Mouse (Mus musculus) erythroblast, adult 5-6 weeks (primary cell): Measurements from ENCODE around the gene Lrrc28. TPM values are rescaled to one million over a fixed set of nuclear protein-coding genes. Genes with fewer than 3 reads are reported as not detected.
"Not testable (repeated sequence)": the region's sequence is repeated elsewhere in the genome, so short reads cannot be mapped to it uniquely, and the experiment has no call there.

ENCODE experiments used
- ATAC-seq: replicated peaks from 2 replicates; pipeline ENCODE4 v1.8.0; 2016; ENCODE audit warnings: moderate number of reproducible peaks, mild to moderate bottlenecking, moderate TSS enrichment, inconsistent platforms; ENCODE audit not compliant: poor library complexity, low FRiP score, severe bottlenecking
- total RNA-seq, 2 experiments: library from RNA; stranded (forward) in 1 of 2; stranded (reverse) in 1 of 2; fragments of 150-400 nt in 1 of 2; fragments of 200-764, 138-1000 nt in 1 of 2; gene quantifications; 2 replicates each; pipeline versions ENCODE4 v1.2.3 to v1.2.4; 2015 to 2017; ENCODE audit warnings: low replicate concordance in 2 of 2

Gene Lrrc28
- total RNA-seq, 2 experiments from 2014 or later, result 1.5 to 9.4 TPM

DNA sequence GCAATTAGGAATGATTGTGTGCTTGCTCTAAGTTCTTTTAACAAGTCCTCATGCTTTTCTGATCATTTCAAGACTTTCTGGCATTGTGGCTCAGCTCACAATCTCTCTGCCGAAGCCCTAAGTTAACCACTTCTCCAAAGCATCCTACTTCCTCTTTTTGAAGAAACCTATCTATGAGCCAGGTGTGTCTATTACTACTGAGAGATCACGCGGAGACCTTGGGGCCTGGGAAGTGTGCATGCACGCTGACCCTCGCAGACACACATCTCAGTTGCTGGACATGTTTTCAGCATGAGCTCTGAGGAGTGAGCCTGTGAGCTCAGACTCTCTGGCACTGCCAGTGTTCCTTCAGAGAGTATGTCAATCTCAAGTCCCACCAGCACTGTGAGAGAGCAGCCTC, 98.8 kb downstream of the Lrrc28 start:
- no peak for ATAC-seq

- no peak for ATAC-seq
Measured at GRCm38 (mm10) chr7:67544586-67544985, 100.5 kb downstream of the Lrrc28 start.

- no peak for ATAC-seq
Measured at GRCm38 (mm10) chr7:67543641-67544040, 101.4 kb downstream of the Lrrc28 start.

DNA sequence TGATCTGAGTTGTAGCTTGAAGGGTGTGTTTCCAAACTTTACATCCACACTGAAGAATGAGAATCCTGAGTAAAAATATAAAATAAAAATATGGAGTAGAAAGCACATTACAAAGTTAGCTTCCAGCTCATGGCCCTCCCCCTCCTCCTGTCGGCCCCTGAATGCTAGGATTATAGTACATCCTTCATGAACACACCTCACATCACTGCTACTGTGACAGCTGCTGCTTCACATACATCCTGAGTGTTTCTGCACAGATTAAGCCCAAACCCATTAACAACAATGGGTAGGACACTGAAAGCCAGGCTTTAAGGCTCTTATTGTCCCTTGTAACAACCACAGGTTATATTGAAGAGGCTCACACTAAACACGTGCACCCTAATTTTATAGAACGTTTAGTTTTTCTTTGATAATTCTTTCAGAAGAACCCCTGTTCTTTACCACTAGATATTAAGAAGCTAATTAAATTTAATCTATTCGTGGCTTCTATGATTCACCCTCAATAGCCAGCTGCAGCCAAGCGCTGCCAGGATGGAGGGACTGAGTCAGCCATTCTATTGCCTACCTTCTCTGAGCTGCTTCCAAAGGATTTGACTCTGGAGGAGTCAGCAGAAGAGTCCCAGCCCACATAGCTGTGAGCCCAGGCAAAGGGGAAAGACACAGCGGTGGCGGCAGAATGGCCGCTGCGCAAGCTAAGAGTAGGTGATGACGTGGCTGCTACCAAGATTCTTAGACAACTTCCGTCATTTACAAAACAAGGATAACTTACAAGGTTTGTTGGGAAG, 108.3 kb downstream of the Lrrc28 start:
- ATAC-seq, result no peak

GRCm38 (mm10) chr7:67535941-67536340, 109.1 kb downstream of the Lrrc28 start:
- no peak for ATAC-seq

DNA sequence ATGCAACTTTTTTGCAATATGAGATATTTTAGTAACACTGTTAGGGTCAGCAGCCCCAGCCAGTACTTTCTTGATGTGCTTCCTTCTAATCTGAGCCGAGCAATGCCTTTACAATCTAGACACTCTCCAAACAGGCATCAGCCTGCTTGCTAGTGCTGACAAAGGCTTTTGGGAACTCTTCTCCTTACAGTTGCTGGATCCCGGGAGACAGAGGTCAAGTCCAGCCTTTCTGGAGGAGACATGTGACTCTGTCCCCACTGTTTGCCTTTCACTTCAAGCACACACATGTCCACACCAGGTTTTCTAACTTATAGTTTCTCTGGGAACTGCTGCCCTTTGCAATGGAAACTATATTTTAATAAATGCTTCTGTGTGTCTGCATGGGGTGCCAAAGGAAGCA, 114.1 kb downstream of the Lrrc28 start:
- no peak for ATAC-seq

DNA sequence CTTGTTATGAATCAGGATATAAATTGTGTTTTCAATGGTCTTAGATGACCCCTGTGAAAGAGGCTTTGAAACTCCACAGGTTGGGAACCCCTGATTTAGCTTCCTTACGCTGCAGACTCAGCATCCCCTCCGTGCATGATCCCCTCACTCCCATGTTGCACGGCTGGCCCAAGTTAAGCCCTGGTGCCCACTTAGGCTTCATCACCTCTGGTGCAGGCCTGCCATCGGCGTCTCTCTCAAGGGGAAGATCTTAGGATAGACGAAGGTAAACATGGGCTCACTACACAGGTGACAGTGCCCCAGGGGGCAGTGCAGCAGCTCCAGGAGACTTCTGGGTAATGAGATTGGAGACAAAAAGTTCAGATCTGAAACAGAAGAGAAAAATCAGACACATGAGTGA, 115.7 kb downstream of the Lrrc28 start:
- no peak for ATAC-seq

DNA sequence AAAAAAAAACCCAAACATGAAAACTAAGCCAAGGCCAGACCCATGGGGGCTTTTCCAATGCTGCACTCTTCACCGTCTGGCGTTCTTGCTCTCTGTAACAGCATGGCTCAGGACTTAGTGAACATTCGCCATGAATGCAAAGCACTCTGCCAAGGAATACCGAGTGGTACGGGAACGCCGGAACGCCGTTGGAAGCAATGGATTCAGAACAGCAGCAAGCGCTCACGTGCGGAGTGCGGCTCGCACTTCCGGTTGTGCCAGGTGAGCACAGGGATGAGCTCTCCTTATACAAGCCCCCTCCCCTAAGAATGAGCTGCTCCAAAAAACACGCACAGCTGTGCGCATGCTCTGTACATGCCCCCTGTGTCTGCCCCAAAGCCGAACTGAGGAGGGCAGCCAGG, 116.2 kb downstream of the Lrrc28 start:
- ATAC-seq, result no peak

GRCm38 (mm10) chr7:67528063-67528811, 116.8 kb downstream of the Lrrc28 start:
- no peak for ATAC-seq

DNA sequence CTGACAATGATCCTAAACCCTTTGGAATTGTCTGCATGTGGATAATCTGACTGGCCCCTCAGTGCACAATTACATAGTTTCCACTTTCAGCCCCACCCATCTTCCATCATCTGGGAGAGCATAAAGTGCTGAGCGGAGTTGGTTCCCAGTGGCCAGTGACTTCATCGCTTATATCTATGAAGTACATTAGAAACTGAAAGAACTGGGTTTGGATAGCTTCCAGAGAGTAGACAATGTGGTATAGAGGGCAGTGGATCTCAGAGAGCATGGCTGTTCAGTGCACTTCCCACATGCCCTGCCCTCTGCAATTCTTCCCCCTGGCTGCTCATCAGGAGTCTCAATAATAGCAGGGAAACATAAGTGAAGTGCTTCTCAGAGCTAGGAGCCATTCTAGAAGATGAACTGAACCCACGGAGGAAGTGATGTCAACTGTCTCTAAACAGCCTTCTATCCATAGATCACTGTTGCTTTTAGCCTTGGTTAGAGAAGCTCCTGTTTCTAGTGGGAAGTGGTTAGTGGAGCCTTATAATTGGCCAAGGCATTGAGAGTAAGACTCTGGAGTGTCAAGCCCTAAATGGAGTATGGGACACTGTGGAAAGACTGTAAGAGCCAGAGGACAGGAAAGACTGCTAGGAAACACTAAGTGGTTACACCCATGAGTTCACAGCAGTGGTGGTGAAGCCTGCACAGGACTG, 119.0 kb downstream of the Lrrc28 start:
- no peak for ATAC-seq

- not testable (repeated sequence) for ATAC-seq
Measured at GRCm38 (mm10) chr7:67524069-67524468, 121.0 kb downstream of the Lrrc28 start.

- ATAC-seq, result no peak
Measured at GRCm38 (mm10) chr7:67523400-67523799, 121.7 kb downstream of the Lrrc28 start.

DNA sequence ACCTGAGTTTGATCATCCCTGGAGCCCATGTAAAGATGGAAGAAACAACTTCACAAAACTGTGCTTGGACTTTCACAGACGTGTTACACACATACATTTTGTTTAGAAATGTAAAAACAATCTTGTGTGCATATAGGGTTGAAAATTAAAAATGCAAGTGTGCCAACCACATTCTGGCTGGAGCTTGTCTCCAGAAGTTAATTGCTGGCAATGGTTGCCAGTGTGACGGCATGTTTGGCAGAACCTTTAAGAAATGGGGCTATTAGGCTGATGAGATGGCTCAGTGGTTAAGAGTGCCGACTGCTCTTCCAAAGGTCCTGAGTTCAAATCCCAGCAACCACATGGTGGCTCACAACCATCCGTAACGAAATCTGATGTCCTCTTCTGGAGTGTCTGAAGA, 123.3 kb downstream of the Lrrc28 start:
- not testable (repeated sequence) for ATAC-seq

DNA sequence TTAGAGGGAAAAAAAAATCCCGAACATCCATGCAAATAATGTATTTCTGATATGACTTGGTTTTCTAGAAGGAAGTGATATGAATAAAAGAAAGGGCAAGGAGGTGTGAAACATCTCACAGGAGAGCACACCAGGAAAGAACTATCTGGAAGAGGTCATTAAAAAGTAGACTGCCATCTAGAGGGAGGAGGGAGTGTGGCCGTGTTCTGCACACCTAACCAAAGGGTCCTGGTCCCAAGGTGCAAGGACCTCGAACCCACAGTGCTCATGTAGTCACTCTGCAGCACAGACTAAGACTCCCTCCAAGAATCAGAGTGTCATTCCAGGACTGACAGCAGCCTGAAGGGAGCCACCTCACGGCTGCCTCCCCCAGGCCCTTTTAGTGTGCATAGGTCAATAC, 124.1 kb downstream of the Lrrc28 start:
- ATAC-seq, result no peak

- no peak for ATAC-seq
Measured at GRCm38 (mm10) chr7:67520001-67520400, 125.1 kb downstream of the Lrrc28 start.

DNA sequence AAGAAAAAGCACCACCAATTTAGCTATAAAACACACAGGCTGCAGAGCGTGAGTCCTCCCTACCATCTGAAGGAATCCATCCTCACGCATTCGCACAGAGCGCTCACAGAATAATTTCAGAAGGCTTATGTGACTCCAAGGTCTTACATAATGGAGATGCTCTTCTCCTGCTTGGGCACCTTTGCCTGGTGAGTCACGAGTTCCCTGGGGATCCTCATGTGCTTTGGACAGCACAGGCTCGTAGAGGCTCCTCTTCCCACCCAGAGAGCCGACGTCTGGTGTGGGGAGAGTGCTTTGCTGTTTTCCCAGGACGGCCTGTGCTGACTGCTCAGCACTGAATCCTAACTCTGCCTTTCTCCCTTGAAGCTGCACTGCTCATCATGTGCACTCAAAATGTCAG, 129.4 kb downstream of the Lrrc28 start:
- no peak for ATAC-seq

GRCm38 (mm10) chr7:67514893-67515292, 130.2 kb downstream of the Lrrc28 start:
- no peak for ATAC-seq

DNA sequence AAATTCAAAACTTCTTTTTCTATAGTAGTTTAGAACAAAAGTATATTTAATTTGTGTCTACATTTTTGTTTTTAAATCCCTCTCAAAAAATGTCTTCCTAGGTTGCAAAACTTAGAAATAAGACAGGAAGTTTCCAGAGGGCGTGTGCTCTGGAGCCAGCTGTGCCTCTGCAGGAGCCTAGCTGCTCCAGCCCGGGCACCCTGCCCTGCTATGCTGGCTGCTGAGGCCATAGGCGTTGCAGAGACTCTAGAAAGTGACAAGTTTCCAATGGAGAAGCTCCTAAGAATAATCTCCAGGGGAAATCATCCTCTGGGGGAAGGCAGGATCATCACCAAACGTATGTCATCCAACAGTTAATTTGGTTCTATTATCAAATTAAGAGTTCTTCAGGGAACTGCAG, 130.7 kb downstream of the Lrrc28 start:
- no peak for ATAC-seq

- no peak for ATAC-seq
Measured at GRCm38 (mm10) chr7:67513656-67514055, 131.4 kb downstream of the Lrrc28 start.

GRCm38 (mm10) chr7:67511606-67512005, 133.5 kb downstream of the Lrrc28 start:
- ATAC-seq, result no peak
